Mouse (Mus musculus) testis, adult 10 weeks (tissue): Measurements from ENCODE around the gene Lyrm2. TPM values are rescaled to one million over a fixed set of nuclear protein-coding genes. Genes with fewer than 3 reads are reported as not detected.

ENCODE experiments used
- polyA plus RNA-seq: library from polyadenylated mRNA; stranded (reverse); fragments of 350-450 nt; fragmentation: Illumina TruSeq; extraction: RNeasy Lipid Tissue Mini Kit (QIAGEN cat#74804); gene quantifications from one replicate; pipeline ENCODE4 v1.2.3, GENCODE M21; 2014; ENCODE audit warnings: low read depth, low replicate concordance

Gene Lyrm2
- 67.8 TPM for polyA plus RNA-seq

DNA sequence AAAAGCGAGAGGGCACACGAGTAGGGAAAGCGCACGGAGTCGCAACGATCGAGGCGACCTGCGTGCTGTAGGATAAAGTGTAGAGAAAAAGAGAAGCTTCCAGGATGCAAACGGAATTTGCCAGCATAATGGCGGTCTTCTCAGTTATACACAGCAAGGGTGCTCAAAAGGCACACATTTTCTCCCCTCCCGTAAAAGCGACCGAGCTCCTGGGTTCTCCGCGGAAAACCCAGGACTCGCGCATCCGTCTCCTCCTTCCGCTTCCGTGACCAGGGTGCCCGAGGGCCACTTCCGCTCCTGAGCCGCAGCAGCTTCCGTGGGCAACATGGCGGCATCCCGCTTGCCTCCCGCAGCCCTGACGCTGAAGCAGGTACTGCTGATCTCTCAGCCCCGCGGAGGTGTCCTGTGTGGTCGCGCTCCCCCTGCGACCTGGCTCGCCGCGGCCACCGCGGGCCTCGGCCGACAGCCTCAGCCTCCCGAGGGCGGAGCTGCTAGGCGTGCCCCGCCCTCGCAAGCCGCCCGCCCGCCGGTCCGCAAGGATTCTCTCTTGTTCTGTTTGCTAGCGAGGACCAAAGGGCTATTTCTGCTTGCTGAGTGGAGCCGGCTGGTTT, at the start of gene Lyrm2:
Lyrm2 (plus strand) TSS at position 288 of the 611 bp plus-strand sequence.

Other genes with a start within 250 kb of the Lyrm2 start
- 0.28 TPM for gene Gja10, start 197.5 kb upstream of the Lyrm2 start, polyA plus RNA-seq
- 25.7 TPM for gene Casp8ap2, start 184.8 kb upstream of the Lyrm2 start, polyA plus RNA-seq
- gene Mdn1, start 143.1 kb upstream of the Lyrm2 start, polyA plus RNA-seq = 30.4 TPM
- 1.5 TPM for gene Ankrd6, start 150.6 kb downstream of the Lyrm2 start, polyA plus RNA-seq
- 10.1 TPM for gene Rragd, start 182.8 kb downstream of the Lyrm2 start, polyA plus RNA-seq
- gene Ube2j1, start 231.2 kb downstream of the Lyrm2 start, polyA plus RNA-seq = 512 TPM